Mouse (Mus musculus) adipocyte (in vitro differentiated cells): ENCODE measurements around the gene Gm49601.

ENCODE experiments used
- DNase-seq: peaks from one replicate; pipeline ENCODE4 v3.0.0-alpha.2; 2016; ENCODE audit warnings: low spot score

The Gm49601 gene

GRCm38 (mm10) chr16:18582426-18583148 is 43.6 kb downstream of the Gm49601 start:
- no peak for DNase-seq

GRCm38 (mm10) chr16:18581623-18582205 is 44.5 kb downstream of the Gm49601 start:
- no peak for DNase-seq

- DNase-seq: no peak
These were observed 45.1 kb downstream of the Gm49601 start for GRCm38 (mm10) chr16:18581050-18581622.

GRCm38 (mm10) chr16:18580389-18580788 is 45.8 kb downstream of the Gm49601 start:
- DNase-seq: peak; percentile 63

- no peak for DNase-seq
These were observed 48.5 kb downstream of the Gm49601 start for GRCm38 (mm10) chr16:18577599-18578160.

- DNase-seq: no peak
These were observed 49.2 kb downstream of the Gm49601 start for GRCm38 (mm10) chr16:18577071-18577470.

GRCm38 (mm10) chr16:18574196-18574595 is 52.0 kb downstream of the Gm49601 start:
- peak; percentile 67 for DNase-seq
